Mouse (Mus musculus) megakaryocyte, embryonic 14.5 days (primary cell): ENCODE results near the gene Tvp23a.

ENCODE experiments used
- FLI1 ChIP-seq: IDR thresholded peaks from 2 replicates; pipeline ENCODE4 v1.6.1; 2012; ENCODE audit warnings: low read length, inconsistent platforms, mixed read lengths
- GATA1 ChIP-seq: IDR thresholded peaks from 3 replicates; pipeline ENCODE4 v1.6.1; 2012; ENCODE audit warnings: mixed read lengths, low read length, inconsistent platforms, borderline replicate concordance

- TF ChIP-seq GATA1 (no peak), FLI1 (no peak)
Observed at GRCm38 (mm10) chr16:10372372-10372771, 74.8 kb downstream of the Tvp23a start.
